Mouse (Mus musculus) liver, embryonic 14.5 days (tissue): ENCODE measurements around the gene Cenpl.

Experiments used
- CTCF ChIP-seq: IDR thresholded peaks from 2 replicates; pipeline ENCODE4 v1.5.1; 2016; ENCODE audit warnings: antibody characterized with exemption, low read depth, control low read depth
- EP300 ChIP-seq: IDR thresholded peaks from 2 replicates; pipeline ENCODE4 v1.6.1; 2016; ENCODE audit warnings: antibody characterized with exemption, low read depth

DNA sequence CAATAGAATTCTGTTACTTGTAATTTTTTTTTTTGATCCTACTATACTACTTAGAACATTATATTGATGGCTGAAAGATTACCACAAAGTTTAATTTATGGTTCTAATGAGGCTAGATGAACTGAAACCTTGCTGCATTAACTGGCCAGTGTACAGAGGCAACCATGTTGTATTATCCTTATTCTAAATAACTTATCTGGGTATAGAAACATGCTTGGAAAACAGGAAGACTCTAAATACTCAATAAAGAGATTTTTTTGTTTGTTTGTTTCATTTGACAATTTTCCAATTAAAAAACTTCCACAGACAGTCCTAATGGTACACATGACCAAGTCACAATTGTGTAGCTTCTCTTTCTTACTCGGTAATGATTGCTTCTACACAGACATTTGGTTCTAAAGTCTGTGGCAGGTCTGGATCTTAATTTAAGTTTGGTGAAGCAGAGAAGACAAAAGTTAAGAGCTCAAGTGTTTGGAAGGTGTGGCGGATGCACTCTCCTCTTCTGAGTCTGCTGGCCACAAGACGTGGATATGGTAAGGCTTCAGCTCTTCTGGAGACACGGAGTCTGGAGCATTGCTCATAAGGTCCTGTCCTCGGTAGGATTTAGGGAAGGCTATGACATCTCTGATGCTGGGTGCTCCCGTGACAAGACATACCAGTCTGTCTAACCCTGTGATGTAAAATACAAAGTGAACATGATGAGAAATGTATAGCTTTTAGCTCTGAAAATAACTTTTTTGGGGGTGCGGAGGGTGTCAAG is 29.1 kb upstream of the Cenpl start:
- TF ChIP-seq CTCF (no peak), EP300 (no peak)
